Mouse (Mus musculus): ENCODE measurements at regions not wholly inside any gene's neighbourhood (a gene's known extent, or its start where the extent isn't known, plus 50 kb on each side); places are given as distances from the start of the nearest gene placed in this dataset.

DNA sequence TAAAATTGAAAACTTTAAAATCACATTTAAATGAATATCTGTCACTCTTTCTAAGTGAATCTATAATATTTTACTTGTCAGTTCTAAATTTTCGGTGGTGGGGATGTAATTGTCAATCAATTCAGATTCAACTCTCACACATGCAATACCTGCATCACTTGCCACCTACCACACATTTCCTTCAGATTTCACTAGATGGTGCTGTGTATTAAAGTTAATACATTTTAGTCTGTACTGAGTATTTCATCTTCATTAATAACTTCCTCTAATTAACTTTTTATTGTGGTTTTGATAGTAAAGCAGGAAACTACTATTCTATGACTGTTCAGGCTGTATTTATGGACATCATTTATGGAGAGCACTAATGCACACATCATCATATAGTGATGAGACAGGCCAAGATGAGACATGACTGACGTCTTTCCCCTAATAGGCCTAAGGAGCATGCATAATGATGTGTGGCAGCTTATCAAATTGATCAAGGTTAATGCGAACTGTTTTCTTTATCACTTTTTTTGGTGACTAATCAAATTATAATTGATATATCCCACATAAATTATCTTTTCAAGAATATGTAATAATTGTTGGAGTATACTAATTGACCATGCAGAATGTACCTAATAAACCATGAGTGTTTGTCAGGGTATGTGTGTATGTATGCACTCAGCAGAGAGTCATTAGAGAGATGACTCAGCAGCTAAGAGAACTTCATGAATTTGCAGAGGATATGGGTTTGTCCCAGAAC is 863.6 kb downstream of the Slitrk6 start:
- no peak for TF ChIP-seq CTCF (conservative IDR thresholded peaks at IDR 0.05; ENCODE audit: low read length)
- no peak for TF ChIP-seq POU5F1 (IDR thresholded peaks at IDR 0.05; ENCODE audit: borderline replicate concordance, low read length)

All from E14TG2a.4 (cell line).